Mouse (Mus musculus) brain, embryonic 14.5 days (tissue): ENCODE data around the gene Ubl4a. TPM values are rescaled to one million over a fixed set of nuclear protein-coding genes. Genes with fewer than 3 reads are reported as not detected.

Source experiments
- DNase-seq: peaks from one replicate; pipeline ENCODE4 v3.0.0-alpha.2; 2011; ENCODE audit warnings: low read depth
- CTCF ChIP-seq: fragments of 200-500 bp; IDR thresholded peaks from 2 replicates; pipeline ENCODE4 v1.5.1; 2012; ENCODE audit warnings: inconsistent platforms, mild to moderate bottlenecking, moderate library complexity, borderline replicate concordance; ENCODE audit not compliant: insufficient read depth, insufficient read length; ENCODE audit errors: extremely low read depth
- POLR2A ChIP-seq: fragments of 200-500 bp; IDR thresholded peaks from 2 replicates; pipeline ENCODE4 v1.6.1; 2012; ENCODE audit warnings: mild to moderate bottlenecking, inconsistent platforms, borderline replicate concordance; ENCODE audit not compliant: poor library complexity, insufficient read depth, insufficient read length, severe bottlenecking; ENCODE audit errors: extremely low read depth
- polyA plus RNA-seq: library from polyadenylated mRNA; depleted of rRNA; stranded (reverse); fragments of >200 nt; gene quantifications from 2 replicates; pipeline ENCODE4 v1.2.3, GENCODE M21; 2012; rRNA removed

Ubl4a gene
- polyA plus RNA-seq, 1 experiment = 52.8 TPM

- DNase-seq = peak; percentile 87
- no peak for TF ChIP-seq CTCF
- TF ChIP-seq POLR2A = peak; percentile 49; the same call in 1 of the 2 replicates
These were observed 19.6 kb downstream of the Ubl4a start, which contains the start of gene Lage3 for GRCm38 (mm10) chrX:74353467-74353770. Lage3 (minus strand) TSS chrX:74353618.

GRCm38 (mm10) chrX:74352645-74353466 is 20.2 kb downstream of the Ubl4a start:
- peak; percentile 15 for DNase-seq
- TF ChIP-seq POLR2A = no peak
- TF ChIP-seq CTCF = no peak

GRCm38 (mm10) chrX:74330166-74330930 is 42.7 kb downstream of the Ubl4a start:
- TF ChIP-seq POLR2A (no peak), CTCF (no peak)
- peak; percentile 25 for DNase-seq

- no peak for TF ChIP-seq CTCF
- no peak for TF ChIP-seq POLR2A
- peak; percentile 39 for DNase-seq
These were observed 43.8 kb downstream of the Ubl4a start for GRCm38 (mm10) chrX:74329215-74329671.

GRCm38 (mm10) chrX:74328725-74329161 is 44.3 kb downstream of the Ubl4a start, which contains the start of gene Plxna3:
Plxna3 (plus strand) TSS chrX:74329066.
- TF ChIP-seq CTCF = no peak
- TF ChIP-seq POLR2A = peak; percentile 79
- peak; percentile 89 for DNase-seq

Other genes with a start within 250 kb of the Ubl4a start
- gene Opn1mw, start 245.8 kb downstream of the Ubl4a start, polyA plus RNA-seq = not detected in 2 replicates
- 25.4 and 38.9 TPM in 2 replicates for gene Mecp2, start 237.9 kb downstream of the Ubl4a start, polyA plus RNA-seq
- not detected in 2 replicates for gene Tex28, start 205.4 kb downstream of the Ubl4a start, polyA plus RNA-seq
- not detected in 2 replicates for gene Tktl1, start 196.0 kb downstream of the Ubl4a start, polyA plus RNA-seq
- 372 and 441 TPM in 2 replicates for gene Flna, start 123.4 kb downstream of the Ubl4a start, polyA plus RNA-seq
- gene Emd, start 118.5 kb downstream of the Ubl4a start, polyA plus RNA-seq = 84.6 and 102 TPM in 2 replicates
- 1,601 and 1,926 TPM in 2 replicates for gene Rpl10, start 102.4 kb downstream of the Ubl4a start, polyA plus RNA-seq
- gene Taz, start 91.3 kb downstream of the Ubl4a start, polyA plus RNA-seq = 76.5 and 110 TPM in 2 replicates
- 3.0 and 4.0 TPM in 2 replicates for gene Dnase1l1, start 90.9 kb downstream of the Ubl4a start, polyA plus RNA-seq
- 313 and 338 TPM in 2 replicates for gene Atp6ap1, start 76.1 kb downstream of the Ubl4a start, polyA plus RNA-seq
- gene Gdi1, start 68.2 kb downstream of the Ubl4a start, polyA plus RNA-seq = 1,152 and 1,204 TPM in 2 replicates
- 32.0 and 41.0 TPM in 2 replicates for gene Fam50a, start 60.2 kb downstream of the Ubl4a start, polyA plus RNA-seq
- 297 and 349 TPM in 2 replicates for gene Plxna3, start 44.2 kb downstream of the Ubl4a start, polyA plus RNA-seq
- gene Lage3, start 19.6 kb downstream of the Ubl4a start, polyA plus RNA-seq = 63.0 and 107 TPM in 2 replicates
- gene Slc10a3, start 131 bp upstream of the Ubl4a start, polyA plus RNA-seq = 6.1 and 7.7 TPM in 2 replicates
- gene Fam3a, start 20.1 kb upstream of the Ubl4a start, polyA plus RNA-seq = 35.3 and 47.8 TPM in 2 replicates
- 15.1 and 16.0 TPM in 2 replicates for gene Ikbkg, start 20.1 kb upstream of the Ubl4a start, polyA plus RNA-seq
- gene G6pdx, start 56.0 kb upstream of the Ubl4a start, polyA plus RNA-seq = 50.5 and 53.4 TPM in 2 replicates
- gene Gm6880, start 108.2 kb upstream of the Ubl4a start, polyA plus RNA-seq = 0.18 TPM in 1 of 2 replicates, not detected in the other
- gene Olfr1326-ps1, start 201.7 kb upstream of the Ubl4a start, polyA plus RNA-seq = not detected in 2 replicates
- not detected in 2 replicates for gene Olfr1325, start 219.5 kb upstream of the Ubl4a start, polyA plus RNA-seq